Mouse (Mus musculus) fibroblast of lung, adult 2 months (primary cell): ENCODE data around the gene Capn9.

ENCODE experiments used
- DNase-seq: peaks from one replicate; pipeline ENCODE4 v3.0.0-alpha.2; 2011; ENCODE audit warnings: low read depth

Gene Capn9

DNA sequence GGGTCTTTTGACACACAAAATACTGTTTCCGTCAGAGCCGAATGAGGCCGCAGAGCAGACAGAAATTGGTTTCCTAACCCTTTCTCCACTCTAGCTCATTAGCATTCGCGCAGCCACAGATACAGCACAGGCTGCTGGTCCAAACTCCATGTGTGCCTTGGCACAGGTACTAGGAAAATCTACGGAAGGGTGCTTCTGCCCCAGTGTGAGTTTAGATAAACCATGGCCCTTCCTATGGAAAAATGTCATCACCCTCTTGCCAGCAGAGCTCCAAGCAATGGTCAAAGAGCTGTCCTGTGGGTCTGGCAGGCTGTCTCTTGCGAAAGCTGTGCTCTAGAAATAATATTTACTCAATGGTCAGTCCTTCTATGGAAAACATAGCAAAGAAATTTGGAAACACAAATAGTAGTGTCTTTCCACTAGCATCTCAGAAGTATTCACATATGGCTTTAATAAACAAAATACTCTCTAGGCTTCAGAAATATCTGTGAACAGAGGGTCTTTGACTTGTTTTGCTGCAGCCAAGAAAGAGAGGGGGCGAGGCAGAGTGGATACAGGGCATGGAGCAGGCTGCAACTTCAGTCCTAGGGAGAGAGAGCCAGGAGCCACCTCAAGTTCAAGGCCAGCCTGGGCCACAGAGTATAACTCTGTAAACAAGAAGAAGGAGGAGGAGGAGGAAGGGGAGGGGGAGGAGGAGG, 4.0 kb upstream of the Capn9 start:
- peak; percentile 30 for DNase-seq

DNA sequence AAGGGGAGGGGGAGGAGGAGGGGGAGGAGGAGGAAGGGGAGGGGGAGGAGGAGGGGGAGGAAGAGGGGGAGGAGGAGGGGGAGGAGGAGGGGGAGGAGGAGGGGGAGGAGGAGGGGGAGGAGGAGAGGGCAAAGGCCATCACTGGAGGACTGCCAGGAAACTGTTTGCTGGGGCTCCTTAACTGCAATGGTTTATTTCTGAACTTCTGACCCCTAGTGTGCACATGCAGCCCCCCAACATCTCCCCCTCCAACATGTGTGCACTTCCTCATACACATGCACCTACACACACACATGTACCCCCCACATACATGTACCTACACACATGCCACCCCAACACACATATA, 3.5 kb upstream of the Capn9 start:
- DNase-seq: no peak

DNA sequence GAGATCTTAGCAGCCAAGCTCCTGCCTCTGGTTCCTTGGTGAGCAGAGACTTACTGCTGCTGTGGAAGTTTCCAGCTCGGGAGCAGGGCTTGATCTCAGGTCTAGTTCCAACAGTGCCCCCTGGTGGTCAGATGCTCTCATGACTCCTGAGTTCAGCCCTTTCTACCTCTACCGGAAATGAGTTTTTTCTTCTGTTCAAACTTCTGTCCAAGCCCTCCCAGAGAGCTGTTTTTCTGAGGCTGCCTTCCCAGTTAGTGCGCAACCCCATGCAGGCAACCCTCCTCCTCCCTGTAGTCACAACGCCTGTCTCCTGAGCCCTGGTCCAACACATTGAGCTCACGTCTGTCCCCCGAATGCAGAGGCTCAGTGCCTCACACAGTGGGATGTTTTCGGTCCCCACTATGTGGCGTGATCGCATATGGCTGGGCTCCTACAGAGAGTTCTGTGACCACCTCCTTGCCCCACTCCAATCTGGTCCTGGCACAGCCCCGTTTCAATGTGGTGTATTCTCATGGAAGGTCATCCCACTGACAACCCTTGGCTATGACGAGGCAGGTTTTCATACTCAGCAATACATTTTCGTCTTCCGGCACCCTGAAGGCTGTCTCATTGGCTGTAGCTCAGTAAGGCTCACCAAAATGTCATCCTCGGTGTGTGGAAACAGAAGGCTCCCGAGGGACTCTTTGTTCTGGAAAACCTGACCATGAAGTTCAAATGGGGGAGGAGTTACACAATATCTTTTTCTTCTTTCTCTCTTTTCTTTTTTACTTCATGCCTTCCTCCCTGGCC, 2.2 kb upstream of the Capn9 start:
- peak; percentile 91 for DNase-seq

DNA sequence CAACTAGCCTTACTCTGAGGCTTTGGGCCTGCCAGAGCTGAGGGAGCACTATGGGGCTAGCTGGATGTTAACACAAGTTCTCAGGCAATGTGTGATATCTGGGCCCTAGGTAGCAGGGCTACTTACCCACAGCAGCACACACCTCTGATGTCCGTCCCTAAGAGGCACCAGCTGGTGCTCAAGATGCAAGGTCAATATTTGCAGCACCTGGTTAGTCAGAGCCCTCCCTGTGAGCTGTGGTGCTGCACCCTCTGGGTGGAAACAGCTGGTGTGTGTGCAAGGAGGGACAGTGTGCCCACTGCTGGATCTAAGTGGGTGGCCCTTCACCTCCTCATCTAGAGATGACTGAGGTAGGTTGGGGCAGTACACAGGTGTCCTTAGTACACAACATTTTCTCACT, 840 bp downstream of the Capn9 start:
- DNase-seq: no peak

DNA sequence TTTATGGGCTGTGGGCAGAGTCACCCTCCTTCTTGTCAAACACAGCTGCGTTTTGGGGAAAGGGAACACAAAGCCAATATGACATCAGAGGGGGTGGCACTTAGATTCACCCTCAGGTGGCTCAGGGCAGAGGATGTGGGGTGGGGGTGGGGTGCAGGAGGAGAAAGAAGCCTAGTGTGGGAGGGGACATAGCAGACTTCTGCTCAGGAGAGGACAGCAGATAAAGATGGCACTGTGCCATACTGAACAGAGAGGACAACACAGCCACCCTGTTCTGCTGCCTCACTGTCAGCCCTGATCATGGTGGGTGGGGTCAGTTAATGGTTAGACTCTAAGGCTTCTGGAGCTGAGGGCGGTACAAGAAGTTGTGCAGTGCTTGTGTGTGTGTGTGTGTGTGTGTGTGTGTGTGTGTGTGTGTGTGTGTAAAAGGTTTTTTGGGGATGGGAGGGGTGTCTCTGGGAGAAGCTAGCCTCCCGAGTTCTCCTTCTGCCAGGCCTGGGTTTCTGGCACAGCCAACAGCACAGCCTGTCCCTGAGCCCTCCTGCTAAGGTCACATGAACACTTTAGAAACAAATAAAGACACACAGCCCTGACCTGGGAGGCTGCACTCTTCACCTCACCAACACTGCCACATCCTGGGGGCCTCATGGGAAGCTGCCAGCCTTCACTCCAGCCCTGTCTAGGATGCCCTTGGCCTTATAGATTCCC, 10.0 kb downstream of the Capn9 start:
- no peak for DNase-seq

DNA sequence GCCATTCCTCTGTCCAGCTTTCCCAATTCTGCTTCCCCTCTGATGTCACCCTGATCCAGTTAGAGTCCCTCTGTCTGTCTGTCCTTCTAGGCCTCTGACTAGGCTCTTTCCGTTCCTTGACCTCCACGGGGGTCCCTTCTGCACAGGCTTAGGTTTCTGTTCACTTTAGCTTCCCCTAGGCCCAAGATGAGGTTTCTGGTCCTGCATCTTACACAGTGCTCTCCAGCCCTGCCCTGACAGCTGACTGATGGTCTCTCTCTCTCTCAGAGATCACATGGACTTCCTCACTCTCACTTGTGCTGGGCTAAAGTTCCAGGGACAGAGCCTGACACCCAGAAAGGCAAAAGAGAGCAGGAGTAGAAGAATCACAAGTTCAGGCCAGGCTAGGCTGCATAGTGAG, 10.6 kb downstream of the Capn9 start:
- no peak for DNase-seq

DNA sequence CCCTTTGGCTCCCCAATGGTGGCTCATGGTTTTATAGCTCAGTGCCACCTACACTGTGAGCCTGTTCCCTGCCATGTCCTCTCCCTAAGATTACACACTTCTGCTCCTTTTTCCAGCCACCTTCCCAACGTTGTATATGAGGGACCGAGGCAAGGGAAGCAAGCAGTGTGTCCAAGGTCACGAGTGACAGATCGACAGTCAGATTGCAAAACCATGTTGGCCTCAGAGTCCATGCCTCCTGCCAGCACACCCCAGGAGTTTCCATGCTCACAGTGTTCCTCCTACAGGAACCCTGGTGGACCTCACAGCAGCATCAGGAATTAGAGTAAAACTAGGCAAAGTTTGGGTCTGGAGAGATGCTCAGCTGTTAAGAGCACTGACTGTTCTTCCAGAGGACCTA, 13.5 kb downstream of the Capn9 start:
- no peak for DNase-seq

DNA sequence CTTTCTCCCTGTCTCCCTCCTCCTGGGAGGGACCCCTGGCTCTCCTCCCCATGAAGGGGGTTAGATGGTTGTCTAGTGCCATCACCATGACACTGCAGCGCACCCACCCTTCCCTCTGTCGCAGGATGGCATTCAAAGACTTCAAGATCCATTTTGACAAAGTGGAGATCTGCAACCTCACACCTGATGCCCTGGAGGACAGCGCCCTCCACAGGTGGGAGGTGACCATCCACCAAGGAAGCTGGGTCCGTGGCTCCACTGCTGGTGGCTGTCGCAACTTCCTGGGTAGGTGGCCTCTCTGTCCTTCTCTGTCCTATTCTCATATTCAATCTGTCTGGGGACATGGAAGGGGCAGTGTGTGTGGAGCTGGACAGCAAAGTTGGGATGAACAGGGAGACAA, 28.2 kb downstream of the Capn9 start:
- no peak for DNase-seq

DNA sequence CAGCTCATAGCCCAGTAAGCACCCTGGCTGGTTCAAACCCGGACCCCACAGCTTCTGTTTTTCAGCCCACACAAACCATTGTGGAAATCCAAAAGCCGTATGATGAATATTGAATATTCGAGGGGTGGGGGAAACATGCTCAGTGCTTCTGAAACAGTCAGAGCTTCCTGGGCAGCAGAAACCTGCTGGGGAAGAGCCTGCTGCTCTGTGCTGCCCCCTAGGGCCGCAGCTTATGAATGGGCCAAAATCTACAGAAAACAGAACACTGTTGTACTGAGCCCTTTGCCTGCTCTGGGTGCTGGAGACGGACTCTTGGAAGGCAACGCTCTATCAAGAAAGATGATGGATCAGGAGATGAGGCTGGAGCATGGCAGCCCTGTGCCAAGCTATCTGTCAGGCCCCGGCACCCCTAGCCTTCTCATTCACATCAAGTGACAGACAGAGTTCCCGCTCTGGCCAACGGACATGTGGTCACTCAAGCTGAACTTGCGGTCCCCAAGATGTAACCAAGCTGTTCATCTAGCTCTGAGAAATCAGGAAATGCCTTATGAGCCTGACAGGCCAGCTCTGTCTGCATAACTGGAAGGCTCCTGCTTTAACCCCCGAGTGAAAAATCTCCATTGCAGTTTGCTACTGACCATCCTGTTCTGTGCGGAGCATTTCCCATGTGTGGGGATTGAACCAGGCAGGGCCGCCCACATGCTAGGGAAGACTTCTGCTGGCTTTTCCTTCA, 32.5 kb downstream of the Capn9 start:
- DNase-seq: no peak

DNA sequence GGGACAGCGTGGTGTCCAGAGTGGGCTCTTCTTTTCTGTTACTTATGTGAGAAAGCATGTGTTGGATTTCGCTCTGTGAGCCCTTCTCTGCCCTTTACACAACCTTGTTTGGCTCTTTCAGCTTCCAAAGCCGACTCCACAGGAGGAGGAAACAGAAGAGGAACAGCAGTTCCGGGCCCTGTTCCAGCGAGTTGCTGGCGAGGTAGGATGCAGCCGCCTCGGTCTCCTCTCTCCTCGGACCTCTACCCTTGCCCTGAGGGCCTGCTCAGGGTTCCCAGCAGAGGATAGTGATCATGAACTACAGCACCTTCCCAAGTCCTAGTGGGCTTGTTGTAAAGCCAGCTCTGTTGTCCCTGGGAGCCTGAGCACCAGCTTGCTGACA, 33.1 kb downstream of the Capn9 start:
- DNase-seq: no peak

DNA sequence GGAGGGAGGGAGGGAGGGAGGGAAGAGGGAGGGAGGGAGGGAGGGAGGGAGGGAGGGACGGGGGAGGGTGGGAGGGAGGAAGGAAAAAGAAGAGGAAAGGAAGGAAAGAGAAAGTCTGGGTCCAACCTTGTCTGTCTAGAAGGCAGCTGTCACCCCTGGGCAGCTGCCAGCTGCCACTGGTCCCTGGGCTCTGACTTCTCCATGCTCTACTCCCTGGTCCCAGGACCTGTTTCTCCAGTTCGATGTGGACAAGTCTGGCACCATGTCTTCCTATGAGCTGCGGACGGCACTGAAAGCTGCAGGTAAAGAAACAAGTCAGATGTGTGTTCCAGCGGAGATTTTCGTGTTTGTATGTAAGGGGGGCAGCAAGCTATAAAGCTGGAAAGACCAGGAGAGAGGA, 38.4 kb downstream of the Capn9 start:
- DNase-seq: no peak

DNA sequence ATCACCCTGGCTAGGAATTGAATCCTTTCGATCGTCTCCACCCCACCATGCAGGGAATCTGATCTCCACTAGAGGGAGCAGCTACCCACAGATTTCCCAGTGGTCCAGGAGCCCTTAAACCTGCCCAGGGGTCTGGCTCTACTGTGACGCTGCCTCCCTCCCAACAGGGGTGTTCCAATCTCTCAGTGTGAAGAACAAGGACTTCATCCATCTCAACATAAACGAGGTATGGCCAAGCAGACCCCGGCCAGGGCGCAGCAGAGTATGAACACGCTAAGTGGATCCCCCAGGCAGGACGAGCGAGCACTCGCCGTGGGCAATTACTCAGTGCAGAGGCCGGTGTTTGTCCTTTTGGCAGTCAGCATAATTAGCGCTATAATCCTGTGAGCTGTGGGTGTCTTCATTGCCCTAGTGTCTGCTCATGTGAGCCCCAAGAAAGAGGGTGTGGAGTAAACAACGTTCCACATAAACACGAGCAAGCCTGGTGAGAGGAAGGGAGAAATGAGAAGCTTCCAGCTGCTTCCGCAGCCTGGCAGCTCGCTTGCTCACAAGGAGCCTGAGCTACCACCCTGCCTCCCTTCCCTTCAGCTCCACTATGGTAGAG, 41.5 kb downstream of the Capn9 start:
- DNase-seq: no peak

DNA sequence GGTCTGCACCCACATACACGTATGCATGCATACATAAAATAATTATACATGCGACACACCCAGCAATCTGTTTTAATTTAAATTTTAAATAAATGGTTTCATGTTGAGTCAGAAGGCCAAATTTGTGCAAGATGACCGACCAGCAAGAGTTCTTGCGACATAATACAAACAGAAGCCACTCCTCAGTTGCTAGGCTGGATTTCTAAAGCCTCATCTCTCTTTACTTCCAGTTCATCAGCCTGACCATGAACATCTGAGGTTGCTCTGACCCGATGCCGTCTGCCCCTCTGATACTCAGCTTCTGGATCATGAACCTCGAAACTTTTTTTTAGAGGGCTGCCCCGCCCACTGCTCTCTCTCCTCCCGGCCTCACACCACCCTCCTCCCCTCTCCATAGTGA, 42.3 kb downstream of the Capn9 start:
- peak; percentile 42 for DNase-seq

DNA sequence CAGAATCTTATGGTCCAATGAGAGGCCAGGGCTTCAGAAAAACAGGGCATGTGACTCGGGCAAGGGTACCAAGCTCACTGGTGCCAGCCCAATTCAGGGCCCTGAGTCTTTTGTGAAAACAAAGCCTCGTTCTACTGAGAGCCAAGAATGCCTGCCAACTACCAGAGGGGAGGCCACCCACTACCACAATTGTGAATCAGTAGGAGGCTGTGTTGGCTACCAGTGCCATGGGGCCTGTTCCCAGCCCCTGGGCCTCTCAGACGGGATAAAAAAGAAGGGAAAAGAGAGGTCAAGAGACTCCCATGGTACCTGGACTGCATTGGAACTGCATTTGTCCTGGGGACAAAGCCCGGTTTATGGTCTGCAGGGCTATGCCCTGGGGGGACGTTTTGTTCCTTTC, 45.3 kb downstream of the Capn9 start:
- no peak for DNase-seq

DNA sequence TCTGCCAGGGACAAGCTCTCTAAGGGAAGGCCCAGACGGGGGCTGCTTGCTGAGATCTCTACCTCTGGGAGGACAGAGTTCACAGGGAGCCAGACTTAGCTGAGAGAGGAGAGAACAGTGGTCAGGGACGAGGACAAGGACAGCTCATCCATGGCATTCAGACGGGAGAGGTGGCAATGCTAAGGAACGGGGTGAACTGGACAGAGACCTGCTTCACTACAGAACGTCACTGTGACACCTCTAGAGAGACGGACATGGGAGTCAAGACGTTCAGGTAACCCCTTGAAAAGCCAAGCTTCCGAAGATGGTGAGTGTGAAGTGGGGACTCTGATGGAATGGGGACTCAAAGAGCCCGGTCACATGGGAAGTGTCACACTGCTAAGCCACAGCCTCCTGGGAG, 50.3 kb downstream of the Capn9 start:
- DNase-seq: no peak

DNA sequence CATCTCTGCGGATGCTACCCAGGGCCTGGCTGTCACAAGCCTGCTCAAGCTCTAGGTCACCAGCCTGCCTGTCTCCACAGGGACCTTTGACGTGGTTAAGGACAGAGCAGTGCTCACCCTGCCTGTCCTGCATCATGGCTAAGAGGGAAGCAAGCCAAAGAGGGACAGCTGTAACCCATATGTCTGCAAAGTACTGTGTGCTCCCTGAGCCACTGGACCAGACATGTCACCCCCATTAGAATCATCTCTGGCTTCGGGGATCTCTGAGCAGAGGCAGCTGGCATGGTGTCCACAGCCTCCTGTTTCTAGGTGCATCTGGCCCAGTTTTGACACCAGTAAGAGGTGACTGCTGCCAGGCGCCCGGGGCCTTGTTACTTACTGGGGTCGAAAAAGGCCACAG, 54.6 kb downstream of the Capn9 start:
- no peak for DNase-seq

DNA sequence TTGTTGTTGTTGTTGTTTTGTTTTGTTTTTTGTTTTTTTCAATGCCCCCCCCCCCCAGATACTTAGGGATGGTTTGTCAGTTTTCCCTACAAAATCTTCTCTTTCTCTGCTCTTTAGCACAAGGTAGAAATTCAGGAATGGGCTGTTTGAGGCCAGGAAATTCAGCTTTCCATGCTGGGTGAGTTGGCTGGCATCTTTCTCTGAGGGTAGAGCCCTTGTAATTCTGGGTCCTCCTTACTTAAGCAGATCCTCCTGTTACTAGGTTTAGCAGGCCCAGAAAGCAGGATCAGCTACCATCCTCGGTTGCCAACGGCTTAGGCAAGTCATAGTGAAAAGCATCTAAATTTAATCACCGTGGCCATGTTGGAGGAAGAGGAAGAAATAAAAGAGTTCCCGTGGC, 55.0 kb downstream of the Capn9 start:
- DNase-seq: no peak

DNA sequence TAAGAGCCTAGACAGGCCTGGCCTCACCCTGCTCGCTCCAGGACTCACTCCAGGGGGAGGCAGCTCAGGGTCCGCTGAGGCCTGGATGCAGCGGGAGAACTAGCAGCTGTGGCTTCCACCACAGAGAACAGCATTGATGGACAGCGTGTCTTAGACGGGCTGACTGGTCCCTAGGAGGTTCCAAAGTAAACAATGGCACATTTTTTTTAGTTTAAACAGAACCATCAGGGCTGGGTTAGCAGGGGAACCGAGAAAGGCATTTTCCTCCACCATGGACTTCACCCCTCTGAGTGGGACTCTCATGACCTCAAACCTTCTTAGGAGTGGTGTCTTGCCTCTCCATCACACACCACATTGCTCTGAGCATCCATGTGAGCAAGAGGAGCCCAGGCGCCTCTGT, 56.1 kb downstream of the Capn9 start:
- peak; percentile 37 for DNase-seq

DNA sequence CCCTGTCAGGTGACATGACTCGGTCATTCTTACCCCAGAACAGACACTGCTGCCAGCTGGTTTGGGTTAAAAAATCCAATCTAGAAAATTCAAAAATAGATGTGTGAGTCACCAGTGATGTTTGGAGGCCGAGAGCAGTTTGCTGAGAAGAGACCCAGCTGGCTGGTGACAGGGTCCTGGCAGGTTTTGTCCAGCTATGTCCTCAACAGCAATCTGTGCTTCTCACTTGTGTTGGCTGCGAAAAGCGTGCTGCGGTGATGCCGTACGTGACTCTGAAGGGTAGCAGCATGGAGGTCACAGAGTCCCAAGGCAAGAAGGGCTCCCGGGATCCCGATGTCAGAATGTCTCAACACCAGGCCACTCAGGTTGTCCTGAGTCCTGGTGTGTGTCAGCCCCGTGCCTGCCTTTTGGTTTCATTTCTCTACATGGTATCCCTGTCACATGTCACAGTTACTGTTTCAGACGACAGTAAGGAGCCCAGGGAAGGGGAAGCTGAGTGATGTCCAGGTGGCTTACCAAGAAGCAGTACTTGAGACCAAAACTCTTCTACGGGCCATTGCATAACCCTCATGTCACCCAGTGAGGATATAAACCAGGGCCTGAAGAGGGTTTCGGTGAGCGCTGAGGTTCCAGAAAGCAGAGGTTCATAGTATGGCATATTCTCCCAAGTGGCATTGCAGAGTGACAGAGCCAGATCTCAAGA, 57.2 kb downstream of the Capn9 start:
- peak; percentile 63 for DNase-seq

DNA sequence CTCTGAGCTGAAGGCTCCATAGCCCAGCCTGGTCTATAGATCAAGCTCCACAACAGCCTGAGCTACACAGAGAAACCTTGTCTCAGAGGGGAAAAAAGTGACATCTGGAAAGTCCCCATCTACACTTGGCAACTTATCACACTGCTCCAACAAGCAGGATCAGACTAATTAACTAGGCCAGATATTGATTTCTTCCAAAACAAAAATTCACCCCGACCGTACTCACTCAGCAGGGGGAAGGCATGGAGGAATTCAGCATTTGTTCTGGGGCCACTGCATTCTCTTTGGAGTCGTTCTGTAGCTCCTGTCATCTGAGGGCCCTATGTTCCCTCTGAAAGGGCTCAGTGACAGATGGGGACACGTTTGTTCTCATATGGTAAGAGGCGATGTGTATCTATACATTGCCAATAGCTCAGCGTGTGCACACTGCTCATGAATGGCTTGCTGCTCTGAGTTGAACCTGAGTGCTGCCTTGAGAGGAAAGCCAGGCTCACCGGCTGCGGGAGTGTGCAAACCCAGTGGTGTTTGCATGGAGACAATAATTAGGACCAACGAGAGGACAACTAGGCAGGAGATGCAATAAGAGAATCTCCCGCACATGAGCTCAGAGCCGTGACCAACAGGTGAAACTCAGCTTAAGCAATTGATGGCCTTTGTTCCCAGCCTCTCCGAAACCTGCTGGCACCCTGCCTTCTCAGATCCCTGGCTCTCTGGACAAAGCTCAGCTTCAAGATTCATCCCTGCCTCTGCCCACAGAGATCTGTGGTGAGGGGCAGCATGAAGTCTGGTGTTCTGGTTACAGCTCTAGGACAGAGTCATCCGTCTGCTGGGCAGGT, 58.7 kb downstream of the Capn9 start:
- no peak for DNase-seq

DNA sequence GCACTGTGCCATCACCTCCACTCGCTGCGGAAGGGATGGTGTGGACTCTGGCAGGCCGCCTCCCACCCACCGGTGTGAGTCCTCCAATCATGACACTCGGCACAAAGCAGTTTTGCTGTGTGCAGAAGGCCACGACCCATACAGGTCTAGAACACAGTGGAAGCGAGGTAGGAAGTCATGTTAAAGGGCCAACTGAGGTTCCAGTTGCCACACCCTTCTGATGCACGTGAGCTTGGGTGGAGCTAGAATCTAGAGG, 59.3 kb downstream of the Capn9 start:
- DNase-seq: no peak
